Mouse (Mus musculus) left cerebral cortex, postnatal 14 days (tissue): ENCODE data around the gene Nell2. TPM values are rescaled to one million over a fixed set of nuclear protein-coding genes. Genes with fewer than 3 reads are reported as not detected.
"Not testable (repeated sequence)": the region's sequence is repeated elsewhere in the genome, so short reads cannot be mapped to it uniquely, and the experiment has no call there.

Experiments used
- DNase-seq, 2 experiments: peaks; one replicate each; pipeline ENCODE4 v3.0.0; 2021 to 2022; ENCODE audit warnings: low spot score in 2 of 2, mixed read lengths in 1 of 2
- intact Hi-C: fragments of 180-260 bp; cut with DNase I; formaldehyde crosslinking; loops from one replicate; pipeline ENCODE4 v1.15.1; 2025
- long read RNA-seq, 2 experiments: library from polyadenylated mRNA; stranded (forward); transcript quantifications; one replicate each; pipeline ENCODE4 v2.0.0; 2021
- total RNA-seq, 2 experiments: library from RNA; stranded (reverse); gene quantifications; 2 replicates each; pipeline ENCODE4 v1.2.3; 2021

The Nell2 gene
- 100 to 1,000 TPM; 581 to 600 TPM for total RNA-seq
- long read RNA-seq, experiment 1, transcript Nell2-202 (21 exons, 3,220 nt) = major isoform, 145 of 863 reads
- long read RNA-seq, experiment 1, transcript Nell2-201 (21 exons, 2,675 nt) = minor isoform, 88 of 863 reads
- long read RNA-seq, experiment 1, partial matches to known transcripts = 520 of 863 reads
- long read RNA-seq, experiment 1, other reads (novel, unspliced or antisense) = 110 of 863 reads
- long read RNA-seq, experiment 2, transcript Nell2-202 (21 exons, 3,220 nt) = major isoform, 95 of 770 reads
- long read RNA-seq, experiment 2, transcript Nell2-201 (21 exons, 2,675 nt) = minor isoform, 70 of 770 reads
- long read RNA-seq, experiment 2, partial matches to known transcripts = 490 of 770 reads
- long read RNA-seq, experiment 2, other reads (novel, unspliced or antisense) = 115 of 770 reads

DNA sequence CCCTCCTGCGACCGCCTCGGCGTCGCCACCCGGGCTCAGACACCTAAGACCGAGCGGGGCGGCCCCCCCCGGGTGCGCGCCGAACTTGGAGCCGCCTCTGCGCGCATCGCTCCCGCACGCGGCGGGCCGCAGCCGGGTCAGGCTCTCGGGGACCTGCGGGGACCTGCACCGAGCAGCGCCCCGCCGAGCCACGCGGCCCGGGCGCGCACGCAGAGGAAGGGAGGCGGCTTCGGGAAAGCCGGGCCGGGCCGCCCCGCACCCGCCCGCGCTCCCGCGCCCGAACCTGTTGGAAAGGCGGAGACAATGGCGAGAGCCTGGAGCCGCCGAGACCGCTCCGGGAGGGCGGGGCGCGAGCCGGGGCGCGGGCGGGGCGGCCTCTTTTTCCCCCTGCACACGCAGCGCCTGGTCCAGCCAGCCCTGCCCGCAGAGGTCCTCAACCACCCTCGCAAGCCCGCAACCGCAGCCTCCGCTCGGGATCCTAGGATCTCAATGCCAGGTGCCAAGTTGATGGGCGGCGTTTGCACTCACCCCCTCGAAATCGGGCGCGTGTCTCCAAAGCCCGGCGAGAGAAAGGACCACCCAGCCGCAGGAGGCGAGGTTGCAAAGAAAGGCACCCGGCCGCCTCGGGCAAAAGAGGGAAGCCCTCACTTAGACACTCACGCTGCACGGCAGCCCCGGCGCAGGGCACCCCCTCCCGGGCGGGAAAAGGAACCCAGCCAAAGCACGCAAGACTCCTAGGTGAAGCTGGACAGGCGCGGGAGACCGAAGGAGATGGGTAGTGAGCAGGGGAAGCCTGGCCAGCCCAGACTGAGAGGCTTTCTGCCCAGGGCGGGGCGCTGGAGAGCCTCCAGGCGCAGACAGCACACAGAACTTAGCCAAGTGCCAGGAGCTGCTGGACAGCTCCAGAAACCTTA, at the start of gene Nell2:
Gene Nell2, minus strand, starts transcription at position 612 of the 914 bp plus-strand sequence.
- peak; percentile 69 to 71 for DNase-seq
- intact Hi-C loops = loop anchor here (5.0 to 10.0 kb wide), 5 partner anchors 44 to 756 kb away; no protein-coding TSS in a partner anchor

DNA sequence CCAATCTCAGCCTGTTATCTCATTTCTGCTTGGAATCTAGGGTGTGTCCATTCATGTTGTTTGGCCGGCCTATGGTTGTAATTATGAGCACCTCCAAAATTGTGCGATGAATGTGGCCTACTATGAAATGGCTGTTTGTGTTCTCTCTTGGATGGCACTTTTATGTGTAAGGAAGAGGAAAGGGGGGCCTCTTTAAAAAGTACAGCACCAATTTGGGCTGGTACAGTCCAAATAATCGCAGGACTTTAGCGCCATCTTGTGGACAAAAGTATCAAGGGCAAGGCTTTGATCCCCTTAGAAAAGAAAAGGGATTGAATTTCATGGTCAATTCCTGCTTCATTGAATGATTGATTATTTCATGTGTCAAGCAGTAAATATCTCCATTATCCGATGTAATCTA, 46.3 kb upstream of the Nell2 start:
- peak; percentile 74 to 85 for DNase-seq
- intact Hi-C loops = loop anchor here (2.0 to 10.0 kb wide), 4 partner anchors 47 to 852 kb away; partner anchors contain the start of gene Nell2

GRCm38 (mm10) chr15:95569606-95570005, 41.2 kb upstream of the Nell2 start:
- intact Hi-C loops = loop anchor here (2.0 to 10.0 kb wide), 3 partner anchors 42 to 845 kb away; partner anchors contain the start of gene Nell2
- no peak for DNase-seq

- no peak for DNase-seq
- intact Hi-C loops = no loop called here
These were observed 36.8 kb upstream of the Nell2 start for GRCm38 (mm10) chr15:95565160-95565559.

- DNase-seq = no peak
- intact Hi-C loops = no loop called here
These were observed 32.9 kb upstream of the Nell2 start for GRCm38 (mm10) chr15:95561303-95561702.

DNA sequence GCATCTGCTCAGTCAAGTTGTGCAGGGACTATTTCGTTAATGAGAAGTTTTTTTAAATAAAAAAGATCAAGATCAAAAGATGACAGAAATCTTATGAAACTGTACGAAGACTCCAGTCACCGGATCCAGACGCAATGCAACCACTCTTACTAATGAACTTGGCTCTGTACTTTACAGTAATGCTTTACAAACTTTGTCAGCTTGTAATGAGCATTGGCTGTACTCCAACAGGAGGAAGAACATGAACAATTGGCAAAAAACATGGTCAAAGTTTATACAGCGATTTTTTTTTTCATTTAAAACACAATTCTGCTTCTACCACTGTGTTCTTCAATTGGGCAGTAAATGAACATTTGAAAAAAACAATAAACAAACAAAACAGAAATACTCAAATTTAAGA, 21.7 kb upstream of the Nell2 start:
- no peak for DNase-seq
- intact Hi-C loops = no loop called here

DNA sequence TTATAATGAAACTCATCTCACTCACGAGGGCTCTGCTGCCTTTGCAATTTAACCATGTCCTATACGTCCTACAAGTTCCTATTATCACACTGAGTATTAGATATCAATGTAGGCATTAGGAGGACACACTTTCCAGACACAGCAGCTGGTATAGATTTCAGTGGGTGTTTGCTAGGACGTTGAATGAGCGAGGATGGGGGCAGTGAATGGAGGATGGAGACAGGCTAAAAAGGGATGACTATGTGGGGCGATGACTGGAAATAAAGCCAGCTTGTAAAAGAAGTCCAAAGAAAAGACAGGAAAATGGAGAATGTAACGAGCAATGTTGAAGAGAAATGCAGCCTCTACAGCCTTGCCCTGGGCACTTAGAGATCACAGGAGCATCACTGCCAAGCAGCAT, 14.3 kb upstream of the Nell2 start:
- intact Hi-C loops = no loop called here
- no peak for DNase-seq

GRCm38 (mm10) chr15:95536724-95537123, 8.4 kb upstream of the Nell2 start:
- intact Hi-C loops = no loop called here
- DNase-seq = peak in 1 of 2 experiments; percentile 34

DNA sequence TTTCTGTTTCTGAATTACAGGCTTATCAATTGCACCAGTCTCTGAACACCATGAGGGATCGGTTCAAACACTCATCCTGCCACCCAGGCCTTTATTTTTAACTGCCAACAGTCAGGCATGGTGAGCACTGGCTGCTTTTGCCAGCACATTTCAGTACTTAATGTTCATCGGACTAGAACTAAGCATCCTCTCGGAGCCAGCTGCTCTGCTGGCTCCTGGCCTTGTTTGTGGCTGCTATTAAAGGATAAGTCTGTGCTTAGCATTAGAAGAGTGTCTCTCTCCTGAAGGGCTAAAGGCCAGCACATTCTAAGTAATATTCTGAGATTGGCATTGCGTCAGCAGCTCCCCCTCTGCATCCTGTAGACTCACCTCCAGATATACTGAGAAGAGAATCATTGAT, 7.9 kb upstream of the Nell2 start:
- intact Hi-C loops = no loop called here
- peak; percentile 44 to 48 for DNase-seq

GRCm38 (mm10) chr15:95534644-95535043, 6.3 kb upstream of the Nell2 start:
- DNase-seq = no peak
- intact Hi-C loops = no loop called here

- intact Hi-C loops = loop anchor here (5.0 to 10.0 kb wide), 5 partner anchors 45 to 755 kb away; no protein-coding TSS in a partner anchor
- DNase-seq = no peak
These were observed 855 bp downstream of the Nell2 start for GRCm38 (mm10) chr15:95527461-95527947.

GRCm38 (mm10) chr15:95526626-95527411, 1.5 kb downstream of the Nell2 start:
- intact Hi-C loops = loop anchor here (5.0 to 10.0 kb wide), 5 partner anchors 45 to 755 kb away; no protein-coding TSS in a partner anchor
- DNase-seq = peak; percentile 35 to 37

- DNase-seq = peak; percentile 72 to 81
- intact Hi-C loops = loop anchor here (5.0 to 10.0 kb wide), 5 partner anchors 46 to 754 kb away; no protein-coding TSS in a partner anchor
These were observed 2.4 kb downstream of the Nell2 start for GRCm38 (mm10) chr15:95525997-95526396.

DNA sequence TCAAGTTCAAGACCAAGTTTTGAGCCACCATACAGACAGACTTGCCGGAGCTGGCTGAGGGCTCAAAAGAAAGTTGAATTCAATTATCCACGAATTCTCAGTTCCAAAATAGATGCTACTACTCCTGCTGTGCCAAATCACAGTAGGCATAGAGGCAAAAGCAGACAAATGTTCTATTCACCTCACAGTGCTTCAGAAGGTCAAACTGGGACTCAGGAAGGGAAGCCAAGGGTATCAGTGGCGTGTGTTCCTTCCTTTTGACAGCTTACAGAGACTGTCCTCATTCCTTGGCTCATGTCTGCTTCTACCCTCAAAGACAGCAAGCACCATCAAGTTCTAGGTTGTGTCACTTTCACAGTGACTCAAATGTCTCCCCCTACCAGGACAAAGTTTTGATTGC, 10.2 kb downstream of the Nell2 start:
- intact Hi-C loops = no loop called here
- DNase-seq = no peak

DNA sequence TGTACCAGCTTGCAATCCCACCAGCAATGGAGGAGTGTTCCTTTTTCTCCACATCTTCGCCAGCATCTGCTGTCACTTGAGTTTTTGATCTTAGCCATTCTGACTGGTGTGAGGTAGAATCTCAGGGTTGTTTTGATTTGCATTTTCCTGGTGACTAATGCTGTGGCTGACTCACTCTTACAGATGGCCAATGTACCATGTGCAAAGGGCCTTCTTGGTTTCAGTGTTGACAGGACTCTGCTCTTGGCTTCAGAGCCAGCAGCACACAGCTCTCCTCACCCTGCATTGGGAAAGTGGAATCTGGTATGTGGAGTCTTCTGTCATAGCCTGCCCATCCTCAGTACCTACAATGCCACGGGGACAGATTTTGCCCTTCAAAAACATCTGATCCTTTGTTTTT, 15.1 kb downstream of the Nell2 start:
- DNase-seq, intact Hi-C loops: not testable (repeated sequence)

GRCm38 (mm10) chr15:95495666-95496065, 32.7 kb downstream of the Nell2 start:
- intact Hi-C loops = no loop called here
- DNase-seq = peak in 1 of 2 experiments; percentile 25

DNA sequence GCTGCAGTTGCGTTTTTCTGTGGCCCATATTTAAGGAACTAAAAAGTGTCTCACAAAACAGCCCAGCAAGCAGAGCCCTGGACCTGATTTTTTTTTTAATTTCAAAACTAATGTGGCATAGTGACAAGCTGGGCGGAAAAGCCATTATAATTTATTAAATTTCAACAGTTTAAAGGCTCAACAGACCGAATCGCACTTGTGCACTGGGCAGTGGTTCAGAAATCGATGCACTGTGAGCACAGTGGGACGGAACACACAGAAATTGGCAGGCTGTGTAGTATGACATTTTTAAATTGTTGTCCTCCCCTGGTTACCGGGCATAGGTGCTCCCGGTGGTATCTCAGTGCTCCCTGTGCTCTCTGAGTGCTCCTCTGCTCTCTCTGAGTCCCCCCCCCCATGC, 33.2 kb downstream of the Nell2 start:
- no peak for DNase-seq

GRCm38 (mm10) chr15:95492201-95492600, 36.2 kb downstream of the Nell2 start:
- DNase-seq = peak; percentile 58 to 61
- intact Hi-C loops = no loop called here

More for the DNA sequence above, 33.2 kb downstream of the Nell2 start:
- intact Hi-C loops = no loop called here

GRCm38 (mm10) chr15:95489174-95489573, 39.2 kb downstream of the Nell2 start:
- DNase-seq = no peak
- intact Hi-C loops = no loop called here
